Mouse (Mus musculus): ENCODE measurements around the gene Phtf1. TPM values are rescaled to one million over a fixed set of nuclear protein-coding genes. Genes with fewer than 3 reads are reported as not detected.

The Phtf1 gene
- polyA plus RNA-seq, 1 experiment, result 24.7 TPM

- no peak for DNase-seq
- no peak overlapping the region for H3K27ac ChIP-seq (ENCODE audit: insufficient read depth, low read length)
- 42% methylated on average over 3 of the region's 3 CpGs for whole genome bisulfite sequencing
- H3K27me3 ChIP-seq (ENCODE audit: control insufficient read depth, insufficient read depth, low read length), result no peaks in the 10 kb centered on the region
- no peak overlapping the region for H3K4me3 ChIP-seq (replicated peaks; ENCODE audit: insufficient read depth, low read depth, low read length)
- no peak for TF ChIP-seq POLR2A (IDR thresholded peaks at IDR 0.05; ENCODE audit: borderline replicate concordance, insufficient read depth, low read length)
- TF ChIP-seq CTCF (IDR thresholded peaks at IDR 0.05; ENCODE audit: borderline replicate concordance, insufficient read depth, low read depth, low read length), result no peak
- no peaks in the 10 kb centered on the region for H3K4me1 ChIP-seq (ENCODE audit: control insufficient read depth, insufficient read depth, low read length)
These were observed 59.0 kb downstream of the Phtf1 start for GRCm38 (mm10) chr3:104026938-104027337.

DNA sequence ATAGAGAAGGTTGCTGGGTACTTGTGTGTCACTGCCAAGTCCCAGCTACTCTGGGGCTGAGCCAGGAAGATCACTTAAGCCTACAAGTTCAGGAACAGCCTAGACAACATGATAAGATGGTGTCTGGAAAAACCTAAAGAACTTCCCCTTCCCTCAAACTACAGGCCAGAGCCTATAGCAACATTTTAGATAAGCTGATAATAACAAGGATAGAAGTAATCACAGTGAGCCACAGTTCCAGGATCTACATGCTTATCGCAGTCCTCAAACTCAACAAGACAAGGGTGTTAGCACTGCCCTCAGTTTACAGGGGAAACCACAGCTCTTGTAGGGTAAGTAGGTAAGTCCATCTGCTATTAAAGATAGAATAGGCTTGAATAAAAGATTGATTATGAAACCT lies 64.2 kb downstream of the Phtf1 start:
- TF ChIP-seq CTCF (IDR thresholded peaks at IDR 0.05; ENCODE audit: borderline replicate concordance, insufficient read depth, low read depth, low read length) (no peak), POLR2A (IDR thresholded peaks at IDR 0.05; ENCODE audit: borderline replicate concordance, insufficient read depth, low read length) (no peak)
- no peak overlapping the region for H3K4me3 ChIP-seq (replicated peaks; ENCODE audit: insufficient read depth, low read depth, low read length)
- no peak for DNase-seq
- H3K4me1 ChIP-seq (ENCODE audit: control insufficient read depth, insufficient read depth, low read length), result no peaks in the 10 kb centered on the region
- no peaks in the 10 kb centered on the region for H3K27me3 ChIP-seq (ENCODE audit: control insufficient read depth, insufficient read depth, low read length)
- H3K27ac ChIP-seq (ENCODE audit: insufficient read depth, low read length), result no peak overlapping the region
- WGBS, result 96% methylated on average over 1 of the region's 1 CpGs

GRCm38 (mm10) chr3:104032747-104033146 lies 64.8 kb downstream of the Phtf1 start:
- no peak for TF ChIP-seq POLR2A (IDR thresholded peaks at IDR 0.05; ENCODE audit: borderline replicate concordance, insufficient read depth, low read length)
- no peak for TF ChIP-seq CTCF (IDR thresholded peaks at IDR 0.05; ENCODE audit: borderline replicate concordance, insufficient read depth, low read depth, low read length)
- no peak overlapping the region for H3K27ac ChIP-seq (ENCODE audit: insufficient read depth, low read length)
- no peak for DNase-seq
- no peak overlapping the region for H3K4me3 ChIP-seq (replicated peaks; ENCODE audit: insufficient read depth, low read depth, low read length)
- WGBS, result 98% methylated on average over 1 of the region's 1 CpGs
- H3K4me1 ChIP-seq (ENCODE audit: control insufficient read depth, insufficient read depth, low read length), result no peaks in the 10 kb centered on the region
- H3K27me3 ChIP-seq (ENCODE audit: control insufficient read depth, insufficient read depth, low read length), result no peaks in the 10 kb centered on the region

- WGBS, result 9% methylated on average over 6 of the region's 6 CpGs
- peak; percentile 34 to 72 for DNase-seq
- Histone ChIP-seq H3K4me3 (replicated peaks; ENCODE audit: insufficient read depth, low read depth, low read length) (no peak overlapping the region), H3K27me3 (ENCODE audit: control insufficient read depth, insufficient read depth, low read length) (no peaks in the 10 kb centered on the region), H3K4me1 (ENCODE audit: control insufficient read depth, insufficient read depth, low read length) (peaks cover 3% of the 10 kb centered on the region; the same call in 1 of the 2 replicates), H3K27ac (ENCODE audit: insufficient read depth, low read length) (peak overlapping the region; percentile 28; the same call in 1 of the 2 replicates)
- TF ChIP-seq CTCF (IDR thresholded peaks at IDR 0.05; ENCODE audit: borderline replicate concordance, insufficient read depth, low read depth, low read length) (no peak), POLR2A (IDR thresholded peaks at IDR 0.05; ENCODE audit: borderline replicate concordance, insufficient read depth, low read length) (no peak)
These were observed 91.2 kb downstream of the Phtf1 start for GRCm38 (mm10) chr3:104059001-104059622.

- no peak for DNase-seq
- TF ChIP-seq POLR2A (IDR thresholded peaks at IDR 0.05; ENCODE audit: borderline replicate concordance, insufficient read depth, low read length) (no peak), CTCF (IDR thresholded peaks at IDR 0.05; ENCODE audit: borderline replicate concordance, insufficient read depth, low read depth, low read length) (no peak)
- no peak overlapping the region for H3K27ac ChIP-seq (ENCODE audit: insufficient read depth, low read length)
- no peaks in the 10 kb centered on the region for H3K4me1 ChIP-seq (ENCODE audit: control insufficient read depth, insufficient read depth, low read length)
- no peaks in the 10 kb centered on the region for H3K27me3 ChIP-seq (ENCODE audit: control insufficient read depth, insufficient read depth, low read length)
- no peak overlapping the region for H3K4me3 ChIP-seq (replicated peaks; ENCODE audit: insufficient read depth, low read depth, low read length)
These were observed 101.5 kb downstream of the Phtf1 start for GRCm38 (mm10) chr3:104069395-104069794.

Other genes starting within 250 kb of the Phtf1 start
- gene Olfml3, start 230.1 kb upstream of the Phtf1 start, polyA plus RNA-seq (2012; rRNA removed), result 5.0 TPM in 2 replicates
- gene Gm10964, start 228.7 kb upstream of the Phtf1 start, polyA plus RNA-seq (2012; rRNA removed), result not detected in 2 replicates
- gene Hipk1, start 176.5 kb upstream of the Phtf1 start, polyA plus RNA-seq (2012; rRNA removed), result 59.6 and 65.2 TPM in 2 replicates
- gene Dclre1b, start 158.7 kb upstream of the Phtf1 start, polyA plus RNA-seq (2012; rRNA removed), result 8.5 and 11.3 TPM in 2 replicates
- 19.2 and 23.2 TPM in 2 replicates for gene Ap4b1, start 158.6 kb upstream of the Phtf1 start, polyA plus RNA-seq (2012; rRNA removed)
- gene Gm43064, start 158.5 kb upstream of the Phtf1 start, polyA plus RNA-seq (2012; rRNA removed), result 0.33 and 0.49 TPM in 2 replicates
- gene Bcl2l15, start 135.5 kb upstream of the Phtf1 start, polyA plus RNA-seq (2012; rRNA removed), result 91.7 and 98.7 TPM in 2 replicates
- gene Ptpn22, start 108.3 kb upstream of the Phtf1 start, polyA plus RNA-seq (2012; rRNA removed), result 34.7 and 39.4 TPM in 2 replicates
- gene Rsbn1, start 54.0 kb upstream of the Phtf1 start, polyA plus RNA-seq (2012; rRNA removed), result 14.5 and 15.2 TPM in 2 replicates

Data from cerebellum, adult 2 months (tissue).